Mouse (Mus musculus): ENCODE data around the gene 1700125H20Rik. TPM values are rescaled to one million over a fixed set of nuclear protein-coding genes. Genes with fewer than 3 reads are reported as not detected.
"Not testable (repeated sequence)": the region's sequence is repeated elsewhere in the genome, so short reads cannot be mapped to it uniquely, and the experiment has no call there.

1700125H20Rik gene
- polyA plus RNA-seq, 1 experiment from 2014 or later, result 0.28 TPM

DNA sequence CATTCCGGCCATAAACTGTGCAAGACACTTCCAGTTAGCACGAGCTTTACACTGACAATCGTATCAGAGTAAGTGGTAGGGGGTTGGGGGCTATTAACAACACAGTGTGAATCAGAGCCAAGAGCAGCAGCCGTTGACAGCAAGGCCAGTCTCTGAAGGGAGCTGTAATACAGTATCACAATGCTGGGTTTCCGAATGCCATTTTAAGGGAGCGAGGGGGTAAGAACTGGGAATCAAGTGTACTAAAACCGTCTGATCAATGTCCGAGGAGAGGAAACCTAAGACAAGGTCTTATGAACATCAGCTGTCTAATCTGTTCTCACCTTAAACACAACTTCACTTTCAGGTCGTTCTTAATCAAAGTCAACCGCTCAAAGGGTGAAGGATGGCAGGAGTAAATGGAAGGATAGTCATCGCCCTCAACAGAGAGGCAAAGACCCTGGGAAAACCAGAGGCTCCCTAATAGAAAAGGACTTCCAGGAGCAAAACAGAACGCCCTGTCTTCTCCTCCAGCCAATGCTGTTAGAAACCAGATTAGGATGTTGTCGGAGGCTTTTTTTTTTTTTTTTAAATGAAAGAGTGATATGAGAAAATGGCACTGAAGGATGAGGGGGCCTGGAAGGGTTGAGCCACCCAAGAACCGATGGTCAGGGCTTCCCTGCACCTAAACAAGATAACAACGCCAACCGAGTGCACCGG is 31.3 kb upstream of the 1700125H20Rik start:
- Histone ChIP-seq H3K27me3 (ENCODE audit: insufficient read depth, low read length) (no peaks in the 10 kb centered on the region), H3K9ac (peak overlapping the region; percentile 78), H3K36me3 (ENCODE audit: insufficient read depth) (no peaks in the 10 kb centered on the region), H3K27ac (ENCODE audit: low read depth) (peak overlapping the region; percentile 67; the same call in 1 of the 2 replicates), H3K9me3 (ENCODE audit: low read depth, low read length) (no peaks in the 10 kb centered on the region), H3K4me1 (ENCODE audit: insufficient read depth) (peaks cover 5% of the 10 kb centered on the region; the same call in 1 of the 2 replicates), H3K4me3 (ENCODE audit: low read depth, low read length) (peak overlapping the region; percentile 79), H3K4me2 (peak overlapping the region; percentile 82)
- ATAC-seq (ENCODE audit: insufficient read depth) (no peak), DNase-seq (peak; percentile 37)
- TF ChIP-seq CTCF (IDR thresholded peaks at IDR 0.05; ENCODE audit: low read depth), result no peak
- WGBS, result 2% methylated on average over 17 of the region's 17 CpGs

DNA sequence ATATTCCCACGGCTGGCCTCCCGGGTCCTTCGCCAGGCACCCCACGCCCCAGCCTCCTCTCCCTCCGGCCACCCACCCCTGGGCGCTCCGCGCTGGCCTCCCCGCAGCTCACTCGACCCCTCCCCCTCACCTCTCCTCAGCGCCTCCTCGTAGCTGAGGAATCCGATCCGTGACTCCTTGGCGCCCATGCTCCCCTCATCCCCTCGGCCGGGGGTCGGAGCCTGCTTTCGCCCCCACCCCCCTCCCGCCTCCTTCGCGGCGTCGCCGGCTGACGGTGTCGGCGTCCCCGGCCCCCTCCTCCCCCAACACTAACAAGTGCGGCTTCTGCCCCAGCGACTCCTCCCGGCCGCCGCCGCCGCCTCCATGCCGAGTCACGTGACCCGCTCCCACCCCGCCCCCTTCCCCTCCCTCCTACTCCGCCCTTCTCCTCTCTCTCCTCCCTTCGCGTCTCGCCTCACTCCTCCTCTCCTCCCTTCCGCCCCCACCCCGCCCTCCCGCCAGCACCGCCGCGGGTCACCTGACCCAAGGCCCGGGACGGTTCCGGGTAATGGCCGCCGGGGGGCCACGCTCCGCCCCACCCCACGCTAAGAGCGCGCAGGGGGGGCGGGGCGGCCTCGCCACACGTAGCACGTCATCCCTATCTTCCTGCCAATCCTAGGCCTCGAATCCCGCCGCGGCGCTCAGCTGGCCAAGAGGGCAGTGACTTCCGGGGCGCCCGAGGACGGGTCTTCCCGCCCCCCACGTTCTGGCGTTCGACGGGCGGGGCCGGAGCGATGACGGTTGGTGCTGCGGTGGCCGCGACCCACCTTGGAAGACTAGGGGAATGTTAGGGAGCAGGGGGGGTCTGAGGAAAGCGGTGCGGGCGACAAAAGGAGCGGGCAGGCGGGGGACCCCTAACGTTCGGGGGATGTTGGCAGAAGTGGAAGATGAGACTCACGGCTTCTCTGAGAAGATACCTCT is 30.3 kb upstream of the 1700125H20Rik start, which contains the start of gene Usp32:
Usp32 (minus strand) TSS at position 581 of the 960 bp plus-strand sequence.
- H3K27me3 ChIP-seq (ENCODE audit: insufficient read depth, low read length), result no peaks in the 10 kb centered on the region
- DNase-seq (peak; percentile 98), ATAC-seq (ENCODE audit: insufficient read depth) (peak; percentile 98)
- H3K36me3 ChIP-seq (ENCODE audit: insufficient read depth), result no peaks in the 10 kb centered on the region
- no peaks in the 10 kb centered on the region for H3K9me3 ChIP-seq (ENCODE audit: low read depth, low read length)
- H3K4me1 ChIP-seq (ENCODE audit: insufficient read depth), result peaks cover 5% of the 10 kb centered on the region; the same call in 1 of the 2 replicates
- H3K4me2 ChIP-seq, result peak within 1 kb of the TSS; percentile 82
- WGBS, result under 1% methylated on average over 82 of the region's 94 CpGs
- peak within 1 kb of the TSS; percentile 78 for H3K9ac ChIP-seq
- peak within 1 kb of the TSS; percentile 79 for H3K4me3 ChIP-seq (ENCODE audit: low read depth, low read length)
- H3K27ac ChIP-seq (ENCODE audit: low read depth), result peak within 1 kb of the TSS; percentile 83
- TF ChIP-seq CTCF (IDR thresholded peaks at IDR 0.05; ENCODE audit: low read depth), result no peak

DNA sequence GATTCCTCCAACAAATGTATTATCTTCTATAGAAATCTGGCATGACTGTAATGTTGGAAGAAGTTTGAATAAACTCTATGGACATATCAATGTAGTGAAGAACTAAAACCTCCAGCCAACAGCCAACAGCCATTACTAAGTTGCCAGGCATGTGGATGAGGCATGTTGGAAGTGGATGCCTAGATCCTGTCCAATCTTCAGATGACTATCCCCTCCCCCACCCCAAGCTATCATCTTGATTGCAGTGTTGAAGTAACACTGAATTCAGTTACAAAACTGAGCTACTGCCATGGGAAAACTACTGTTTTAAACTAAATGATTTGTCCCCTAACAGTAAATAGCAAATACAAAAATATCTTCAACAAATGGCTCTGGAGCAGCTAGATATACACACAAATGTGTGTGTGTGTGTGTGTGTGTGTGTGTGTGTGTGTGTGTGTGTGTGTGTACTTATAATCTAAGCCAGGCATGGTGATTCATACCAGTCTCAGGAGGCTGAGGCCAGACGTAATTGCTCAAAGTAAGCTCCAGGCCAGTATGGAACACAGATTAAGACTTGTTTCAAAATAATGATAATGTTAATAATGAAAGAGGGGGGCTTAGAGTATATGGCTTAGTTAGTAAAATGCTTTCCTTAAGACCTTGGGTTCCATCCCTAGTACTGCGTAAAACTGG is 17.8 kb upstream of the 1700125H20Rik start:
- Histone ChIP-seq H3K4me1 (ENCODE audit: insufficient read depth) (no peaks in the 10 kb centered on the region), H3K36me3 (ENCODE audit: insufficient read depth) (no peaks in the 10 kb centered on the region), H3K9me3 (ENCODE audit: low read depth, low read length) (no peaks in the 10 kb centered on the region), H3K4me3 (ENCODE audit: low read depth, low read length) (no peak overlapping the region), H3K27me3 (ENCODE audit: insufficient read depth, low read length) (no peaks in the 10 kb centered on the region), H3K4me2 (no peak overlapping the region), H3K27ac (ENCODE audit: low read depth) (no peak overlapping the region), H3K9ac (no peak overlapping the region)
- TF ChIP-seq CTCF (IDR thresholded peaks at IDR 0.05; ENCODE audit: low read depth), result no peak
- DNase-seq, result no peak
- WGBS, result 84% methylated on average over 2 of the region's 2 CpGs
- no peak for ATAC-seq (ENCODE audit: insufficient read depth)

DNA sequence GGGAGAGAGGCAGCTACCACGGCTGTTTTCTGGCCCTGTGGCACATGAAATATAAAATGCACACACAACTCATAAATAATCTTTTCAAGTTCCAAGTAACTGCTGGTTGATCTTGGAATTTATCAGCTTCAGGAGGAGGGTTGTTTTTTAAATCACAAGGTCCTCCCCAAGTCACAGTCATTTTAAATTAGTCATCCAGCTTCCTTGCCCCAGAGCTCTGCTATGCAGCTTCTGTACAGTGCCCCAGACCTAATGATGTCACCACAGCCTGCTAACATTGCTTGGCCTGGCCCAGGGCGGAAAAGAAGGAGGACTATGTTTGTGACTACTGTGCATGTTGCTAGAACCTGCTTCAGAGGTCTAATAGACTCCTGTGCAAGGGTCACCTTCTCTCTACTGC is 12.9 kb upstream of the 1700125H20Rik start:
- Histone ChIP-seq H3K4me3 (ENCODE audit: low read depth, low read length) (no peak overlapping the region), H3K36me3 (ENCODE audit: insufficient read depth) (no peaks in the 10 kb centered on the region), H3K9me3 (ENCODE audit: low read depth, low read length) (no peaks in the 10 kb centered on the region), H3K27ac (ENCODE audit: low read depth) (no peak overlapping the region), H3K4me1 (ENCODE audit: insufficient read depth) (no peaks in the 10 kb centered on the region), H3K9ac (no peak overlapping the region), H3K27me3 (ENCODE audit: insufficient read depth, low read length) (no peaks in the 10 kb centered on the region), H3K4me2 (no peak overlapping the region)
- ATAC-seq (ENCODE audit: insufficient read depth) (no peak), DNase-seq (no peak)
- TF ChIP-seq CTCF (IDR thresholded peaks at IDR 0.05; ENCODE audit: low read depth), result no peak
- WGBS, result 49% methylated on average over 2 of the region's 2 CpGs

DNA sequence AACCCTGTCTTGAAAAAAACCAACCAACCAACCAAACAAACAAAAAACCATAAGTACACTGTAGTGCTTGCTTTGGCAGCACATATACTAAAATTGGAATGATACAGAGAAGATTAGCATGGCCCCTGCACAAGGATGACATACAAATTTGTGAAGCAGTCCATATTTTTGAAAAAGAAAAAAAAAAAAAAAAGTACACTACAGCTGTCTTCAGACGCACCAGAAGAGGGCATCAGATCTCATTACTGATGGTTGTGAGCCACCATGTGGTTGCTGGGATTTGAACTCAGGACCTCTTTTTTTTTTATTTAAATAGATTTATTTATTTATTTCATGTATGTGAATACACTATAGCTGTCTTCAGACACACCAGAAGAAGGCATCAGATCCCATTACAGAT is 7.2 kb upstream of the 1700125H20Rik start:
- H3K27me3 ChIP-seq (ENCODE audit: insufficient read depth, low read length); H3K27ac ChIP-seq (ENCODE audit: low read depth); H3K4me3 ChIP-seq (ENCODE audit: low read depth, low read length); ATAC-seq (ENCODE audit: insufficient read depth); H3K4me2 ChIP-seq; H3K36me3 ChIP-seq (ENCODE audit: insufficient read depth); H3K4me1 ChIP-seq (ENCODE audit: insufficient read depth); DNase-seq; H3K9ac ChIP-seq; H3K9me3 ChIP-seq (ENCODE audit: low read depth, low read length): not testable (repeated sequence)
- WGBS, result 78% methylated on average over 1 of the region's 1 CpGs

DNA sequence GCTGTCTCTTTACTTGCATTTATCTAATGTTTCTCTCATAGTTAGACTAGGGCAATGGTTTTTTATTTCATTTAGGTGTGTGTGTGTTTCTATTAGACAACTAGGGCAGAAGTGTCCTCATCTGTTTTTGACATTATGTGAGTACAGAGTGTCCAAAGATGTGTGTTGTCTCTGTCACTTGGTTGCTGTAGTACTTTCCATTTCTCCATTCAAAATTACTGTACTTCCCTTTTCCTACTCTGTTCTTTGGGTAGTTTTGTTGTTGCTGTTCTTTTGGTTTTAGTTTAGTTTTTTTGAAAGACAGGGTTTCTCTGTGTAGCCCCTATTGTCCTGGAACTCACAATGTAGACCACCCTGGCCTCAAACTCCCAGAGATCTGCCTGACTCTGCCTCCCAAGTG is 5.8 kb upstream of the 1700125H20Rik start:
- DNase-seq, result no peak
- Histone ChIP-seq H3K9ac (no peak overlapping the region), H3K36me3 (ENCODE audit: insufficient read depth) (no peaks in the 10 kb centered on the region), H3K27ac (ENCODE audit: low read depth) (no peak overlapping the region), H3K4me1 (ENCODE audit: insufficient read depth) (no peaks in the 10 kb centered on the region), H3K4me2 (no peak overlapping the region), H3K9me3 (ENCODE audit: low read depth, low read length) (no peaks in the 10 kb centered on the region), H3K4me3 (ENCODE audit: low read depth, low read length) (no peak overlapping the region), H3K27me3 (ENCODE audit: insufficient read depth, low read length) (no peaks in the 10 kb centered on the region)
- TF ChIP-seq CTCF (IDR thresholded peaks at IDR 0.05; ENCODE audit: low read depth), result no peak
- no peak for ATAC-seq (ENCODE audit: insufficient read depth)

All from lung, embryonic 14.5 days (tissue).